Mouse (Mus musculus): ENCODE results near the gene Ube2a. TPM values are rescaled to one million over a fixed set of nuclear protein-coding genes. Genes with fewer than 3 reads are reported as not detected.

Ube2a gene
- total RNA-seq (2015; ENCODE audit: low replicate concordance) (31.4 and 78.0 TPM in 2 replicates), total RNA-seq (2017; ENCODE audit: low replicate concordance) (13.8 and 20.5 TPM in 2 replicates)

GRCm38 (mm10) chrX:36873765-36874164 is at the start of gene Ube2a, which contains the start of gene C330007P06Rik:
TSS of gene Ube2a (plus strand) at chrX:36873900.
TSS of gene C330007P06Rik (minus strand) at chrX:36874111.
- no peak; the same call in 1 of the 2 replicates for ATAC-seq (replicated peaks; ENCODE audit: low FRiP score, poor library complexity, severe bottlenecking)

- no peak for ATAC-seq (replicated peaks; ENCODE audit: low FRiP score, poor library complexity, severe bottlenecking)
These were observed 49.6 kb upstream of the Ube2a start for GRCm38 (mm10) chrX:36823932-36824711.

- no peak for ATAC-seq (replicated peaks; ENCODE audit: low FRiP score, poor library complexity, severe bottlenecking)
These were observed 48.7 kb upstream of the Ube2a start for GRCm38 (mm10) chrX:36825032-36825431.

- no peak for ATAC-seq (replicated peaks; ENCODE audit: low FRiP score, poor library complexity, severe bottlenecking)
These were observed 46.8 kb upstream of the Ube2a start for GRCm38 (mm10) chrX:36826873-36827272.

GRCm38 (mm10) chrX:36830271-36830670 is 43.4 kb upstream of the Ube2a start:
- ATAC-seq (replicated peaks; ENCODE audit: low FRiP score, poor library complexity, severe bottlenecking): no peak

- ATAC-seq (replicated peaks; ENCODE audit: low FRiP score, poor library complexity, severe bottlenecking): no peak
These were observed 42.1 kb upstream of the Ube2a start for GRCm38 (mm10) chrX:36831632-36832031.

GRCm38 (mm10) chrX:36833397-36834084 is 40.2 kb upstream of the Ube2a start:
- ATAC-seq (replicated peaks; ENCODE audit: low FRiP score, poor library complexity, severe bottlenecking): no peak

GRCm38 (mm10) chrX:36837069-36837676 is 36.5 kb upstream of the Ube2a start:
- no peak for ATAC-seq (replicated peaks; ENCODE audit: low FRiP score, poor library complexity, severe bottlenecking)

- ATAC-seq (replicated peaks; ENCODE audit: low FRiP score, poor library complexity, severe bottlenecking): no peak
These were observed 34.3 kb upstream of the Ube2a start for GRCm38 (mm10) chrX:36839391-36839790.

- ATAC-seq (replicated peaks; ENCODE audit: low FRiP score, poor library complexity, severe bottlenecking): no peak
These were observed 32.0 kb upstream of the Ube2a start for GRCm38 (mm10) chrX:36841698-36842097.

- ATAC-seq (replicated peaks; ENCODE audit: low FRiP score, poor library complexity, severe bottlenecking): no peak
These were observed 30.2 kb upstream of the Ube2a start for GRCm38 (mm10) chrX:36843346-36843990.

GRCm38 (mm10) chrX:36847152-36847551 is 26.5 kb upstream of the Ube2a start:
- no peak for ATAC-seq (replicated peaks; ENCODE audit: low FRiP score, poor library complexity, severe bottlenecking)

- ATAC-seq (replicated peaks; ENCODE audit: low FRiP score, poor library complexity, severe bottlenecking): no peak
These were observed 21.1 kb upstream of the Ube2a start for GRCm38 (mm10) chrX:36852631-36853030.

GRCm38 (mm10) chrX:36863766-36864608 is 9.7 kb upstream of the Ube2a start:
- ATAC-seq (replicated peaks; ENCODE audit: low FRiP score, poor library complexity, severe bottlenecking): peak; percentile 100

- ATAC-seq (replicated peaks; ENCODE audit: low FRiP score, poor library complexity, severe bottlenecking): no peak
These were observed 8.9 kb upstream of the Ube2a start for GRCm38 (mm10) chrX:36864609-36865328.

- no peak for ATAC-seq (replicated peaks; ENCODE audit: low FRiP score, poor library complexity, severe bottlenecking)
These were observed 3.3 kb upstream of the Ube2a start for GRCm38 (mm10) chrX:36870372-36870771.

- ATAC-seq (replicated peaks; ENCODE audit: low FRiP score, poor library complexity, severe bottlenecking): peak; percentile 98
These were observed 537 bp downstream of the Ube2a start for GRCm38 (mm10) chrX:36874178-36874696.

GRCm38 (mm10) chrX:36874704-36875128 is 1.0 kb downstream of the Ube2a start:
- ATAC-seq (replicated peaks; ENCODE audit: low FRiP score, poor library complexity, severe bottlenecking): peak; percentile 60

Data from erythroid progenitor cell, adult 5-6 weeks (primary cell).